Mouse (Mus musculus): ENCODE results near the gene Gm11444.

Gene Gm11444

GRCm38 (mm10) chr11:85836523-85837290 is 13.4 kb downstream of the Gm11444 start:
- in situ Hi-C loops (cut with MboI, MseI), result loop anchor here (5.0 kb wide), 1 partner anchor 56 kb away; no protein-coding TSS in a partner anchor

GRCm38 (mm10) chr11:85835753-85836522 is 14.2 kb downstream of the Gm11444 start:
- in situ Hi-C loops (cut with MboI, MseI), result loop anchor here (5.0 kb wide), 1 partner anchor 56 kb away; no protein-coding TSS in a partner anchor

- in situ Hi-C loops (cut with MboI, MseI), result loop anchor here (5.0 kb wide), 1 partner anchor 57 kb away; no protein-coding TSS in a partner anchor
Measured at GRCm38 (mm10) chr11:85835001-85835752, 15.0 kb downstream of the Gm11444 start.

GRCm38 (mm10) chr11:85834386-85834931 is 15.7 kb downstream of the Gm11444 start:
- in situ Hi-C loops (cut with MboI, MseI), result no loop called here

- in situ Hi-C loops (cut with MboI, MseI), result no loop called here
Measured at GRCm38 (mm10) chr11:85833761-85834385, 16.3 kb downstream of the Gm11444 start.

- in situ Hi-C loops (cut with MboI, MseI), result no loop called here
Measured at GRCm38 (mm10) chr11:85833081-85833521, 17.0 kb downstream of the Gm11444 start.

GRCm38 (mm10) chr11:85832231-85832924 is 17.8 kb downstream of the Gm11444 start, which contains the start of gene Tbx2:
Gene Tbx2 (plus strand): TSS chr11:85832551.
- in situ Hi-C loops (cut with MboI, MseI), result no loop called here

GRCm38 (mm10) chr11:85831656-85832230 is 18.4 kb downstream of the Gm11444 start:
- in situ Hi-C loops (cut with MboI, MseI), result no loop called here

- in situ Hi-C loops (cut with MboI, MseI), result no loop called here
Measured at GRCm38 (mm10) chr11:85830901-85831341, 19.2 kb downstream of the Gm11444 start.

- in situ Hi-C loops (cut with MboI, MseI), result loop anchor here (10.0 kb wide), 1 partner anchor 305 kb away; no protein-coding TSS in a partner anchor
Measured at GRCm38 (mm10) chr11:85829520-85830440, 20.4 kb downstream of the Gm11444 start.

- in situ Hi-C loops (cut with MboI, MseI), result loop anchor here (10.0 kb wide), 1 partner anchor 304 kb away; no protein-coding TSS in a partner anchor
Measured at GRCm38 (mm10) chr11:85828691-85829519, 21.2 kb downstream of the Gm11444 start.

GRCm38 (mm10) chr11:85827342-85827741 is 22.8 kb downstream of the Gm11444 start:
- in situ Hi-C loops (cut with MboI, MseI), result loop anchor here (10.0 kb wide), 1 partner anchor 303 kb away; no protein-coding TSS in a partner anchor

GRCm38 (mm10) chr11:85825823-85826222 is 24.3 kb downstream of the Gm11444 start:
- in situ Hi-C loops (cut with MboI, MseI), result loop anchor here (10.0 kb wide), 1 partner anchor 301 kb away; no protein-coding TSS in a partner anchor

GRCm38 (mm10) chr11:85825031-85825430 is 25.1 kb downstream of the Gm11444 start:
- in situ Hi-C loops (cut with MboI, MseI), result loop anchor here (10.0 kb wide), 1 partner anchor 300 kb away; no protein-coding TSS in a partner anchor

GRCm38 (mm10) chr11:85823794-85824193 is 26.3 kb downstream of the Gm11444 start:
- in situ Hi-C loops (cut with MboI, MseI), result loop anchor here (10.0 kb wide), 1 partner anchor 299 kb away; no protein-coding TSS in a partner anchor

- in situ Hi-C loops (cut with MboI, MseI), result loop anchor here (10.0 kb wide), 1 partner anchor 298 kb away; no protein-coding TSS in a partner anchor
Measured at GRCm38 (mm10) chr11:85823181-85823580, 27.0 kb downstream of the Gm11444 start.

GRCm38 (mm10) chr11:85821659-85822058 is 28.5 kb downstream of the Gm11444 start:
- in situ Hi-C loops (cut with MboI, MseI), result loop anchor here (10.0 kb wide), 1 partner anchor 297 kb away; no protein-coding TSS in a partner anchor
